Mouse (Mus musculus): ENCODE measurements around the gene Tcp10c. TPM values are rescaled to one million over a fixed set of nuclear protein-coding genes. Genes with fewer than 3 reads are reported as not detected.
"Not testable (repeated sequence)": the region's sequence is repeated elsewhere in the genome, so short reads cannot be mapped to it uniquely, and the experiment has no call there.

The Tcp10c gene
- polyA plus RNA-seq, 1 experiment from 2014 or later: not detected

DNA sequence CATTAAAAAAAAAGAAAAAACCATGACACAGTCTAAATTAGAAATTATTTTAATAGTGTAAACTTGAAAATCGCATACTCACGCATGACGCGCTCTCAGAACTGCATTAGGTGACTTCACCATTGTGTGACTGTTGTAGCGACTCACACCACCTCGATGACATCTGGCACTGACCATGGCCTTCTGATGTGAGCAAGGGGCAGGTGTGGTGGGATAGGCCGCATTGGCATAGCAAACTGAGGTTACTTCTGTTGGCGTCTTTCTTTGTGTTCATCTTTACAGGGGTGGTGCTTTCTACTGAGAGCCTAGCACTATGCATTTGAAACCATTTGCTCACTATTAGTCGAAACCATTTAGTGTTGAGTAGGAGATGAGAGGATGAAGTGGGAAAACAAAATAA is 12.8 kb downstream of the Tcp10c start:
- H3K36me3 ChIP-seq (ENCODE audit: insufficient read depth, low read length); H3K4me1 ChIP-seq (replicated peaks; ENCODE audit: insufficient read depth, low read length); H3K4me2 ChIP-seq (ENCODE audit: low read length); DNase-seq (ENCODE audit: low spot score); H3K9me3 ChIP-seq (replicated peaks; ENCODE audit: low read length); H3K27me3 ChIP-seq (ENCODE audit: insufficient read depth, low read length); H3K4me3 ChIP-seq (replicated peaks; ENCODE audit: low read depth, low read length); ATAC-seq (replicated peaks; ENCODE audit: low FRiP score, low read depth); H3K27ac ChIP-seq; H3K9ac ChIP-seq (ENCODE audit: low read depth, low read length): not testable (repeated sequence)
- WGBS: 95% methylated on average over 9 of the region's 9 CpGs

DNA sequence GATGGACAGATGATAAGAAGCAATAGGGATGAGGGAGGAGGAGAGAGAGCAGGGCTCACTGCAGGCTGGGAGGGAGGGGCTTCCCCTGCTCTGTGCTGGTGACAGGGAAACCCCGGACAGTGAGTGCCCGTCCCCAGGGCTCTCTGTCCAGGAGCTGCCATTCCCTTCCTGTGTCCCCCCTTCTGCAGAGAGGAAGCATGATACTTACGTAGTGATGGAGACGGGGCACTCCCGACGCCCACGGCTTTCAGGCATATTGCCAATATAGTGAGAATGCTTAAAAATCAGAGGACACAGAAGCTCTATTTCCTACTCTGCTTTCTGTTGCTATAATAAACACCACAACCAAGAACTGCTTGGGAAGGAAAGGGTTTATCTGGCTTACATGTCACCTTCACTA is 14.3 kb downstream of the Tcp10c start:
- H3K27me3 ChIP-seq (ENCODE audit: insufficient read depth, low read length); H3K4me2 ChIP-seq (ENCODE audit: low read length); H3K36me3 ChIP-seq (ENCODE audit: insufficient read depth, low read length); ATAC-seq (replicated peaks; ENCODE audit: low FRiP score, low read depth); H3K4me1 ChIP-seq (replicated peaks; ENCODE audit: insufficient read depth, low read length); H3K4me3 ChIP-seq (replicated peaks; ENCODE audit: low read depth, low read length); H3K9ac ChIP-seq (ENCODE audit: low read depth, low read length); H3K27ac ChIP-seq; DNase-seq (ENCODE audit: low spot score); H3K9me3 ChIP-seq (replicated peaks; ENCODE audit: low read length): not testable (repeated sequence)
- 83% methylated on average over 7 of the region's 7 CpGs for WGBS

DNA sequence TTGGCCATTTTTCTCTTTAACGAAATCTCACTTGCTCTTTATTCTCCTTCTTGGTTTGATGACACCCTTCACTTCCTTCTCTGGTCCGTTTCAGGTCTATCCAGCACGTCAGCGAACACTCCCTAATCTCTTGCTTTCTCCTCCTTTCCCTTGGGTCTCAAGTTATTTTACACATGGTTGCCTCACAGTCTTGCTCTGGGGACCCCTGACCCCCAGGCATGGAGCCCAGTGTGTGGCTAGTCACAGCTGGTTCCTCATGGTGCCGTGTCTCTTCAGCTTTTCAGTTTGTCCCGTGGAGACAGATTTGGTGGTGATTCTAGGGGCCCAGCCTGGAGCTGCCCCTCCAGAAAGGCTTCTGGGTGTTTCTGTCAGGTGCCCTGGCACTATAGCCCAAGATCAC is 16.4 kb downstream of the Tcp10c start:
- not testable (repeated sequence) for H3K27me3 ChIP-seq (ENCODE audit: insufficient read depth, low read length); H3K27ac ChIP-seq; H3K4me3 ChIP-seq (replicated peaks; ENCODE audit: low read depth, low read length); DNase-seq (ENCODE audit: low spot score); ATAC-seq (replicated peaks; ENCODE audit: low FRiP score, low read depth); H3K9me3 ChIP-seq (replicated peaks; ENCODE audit: low read length); H3K36me3 ChIP-seq (ENCODE audit: insufficient read depth, low read length); H3K4me2 ChIP-seq (ENCODE audit: low read length); H3K4me1 ChIP-seq (replicated peaks; ENCODE audit: insufficient read depth, low read length); H3K9ac ChIP-seq (ENCODE audit: low read depth, low read length)
- WGBS: 65% methylated on average over 5 of the region's 6 CpGs

DNA sequence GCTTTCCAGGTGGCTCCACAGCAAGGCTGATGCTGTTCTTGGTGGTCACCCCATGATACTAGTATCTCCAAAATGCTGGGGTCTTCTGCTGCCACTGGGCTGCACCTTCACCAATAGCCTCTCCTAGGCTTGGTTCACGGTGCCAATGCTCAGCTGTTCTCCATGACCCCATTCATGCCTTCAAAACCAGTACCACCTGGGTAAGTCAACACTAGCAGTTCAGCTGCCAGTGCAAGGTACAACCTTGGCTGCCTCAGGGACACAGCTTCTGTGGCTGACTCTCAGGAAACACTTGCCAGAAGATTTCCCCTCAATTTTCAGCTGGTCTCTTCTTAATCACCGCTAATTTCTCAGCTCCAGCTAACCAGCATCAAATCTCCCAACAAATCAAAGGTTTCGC is 24.0 kb downstream of the Tcp10c start:
- not testable (repeated sequence) for H3K36me3 ChIP-seq (ENCODE audit: insufficient read depth, low read length); H3K9ac ChIP-seq (ENCODE audit: low read depth, low read length); DNase-seq (ENCODE audit: low spot score); H3K4me1 ChIP-seq (replicated peaks; ENCODE audit: insufficient read depth, low read length); H3K27ac ChIP-seq; H3K27me3 ChIP-seq (ENCODE audit: insufficient read depth, low read length); ATAC-seq (replicated peaks; ENCODE audit: low FRiP score, low read depth); H3K4me2 ChIP-seq (ENCODE audit: low read length); H3K9me3 ChIP-seq (replicated peaks; ENCODE audit: low read length); H3K4me3 ChIP-seq (replicated peaks; ENCODE audit: low read depth, low read length)
- WGBS: 90% methylated on average over 3 of the region's 3 CpGs

DNA sequence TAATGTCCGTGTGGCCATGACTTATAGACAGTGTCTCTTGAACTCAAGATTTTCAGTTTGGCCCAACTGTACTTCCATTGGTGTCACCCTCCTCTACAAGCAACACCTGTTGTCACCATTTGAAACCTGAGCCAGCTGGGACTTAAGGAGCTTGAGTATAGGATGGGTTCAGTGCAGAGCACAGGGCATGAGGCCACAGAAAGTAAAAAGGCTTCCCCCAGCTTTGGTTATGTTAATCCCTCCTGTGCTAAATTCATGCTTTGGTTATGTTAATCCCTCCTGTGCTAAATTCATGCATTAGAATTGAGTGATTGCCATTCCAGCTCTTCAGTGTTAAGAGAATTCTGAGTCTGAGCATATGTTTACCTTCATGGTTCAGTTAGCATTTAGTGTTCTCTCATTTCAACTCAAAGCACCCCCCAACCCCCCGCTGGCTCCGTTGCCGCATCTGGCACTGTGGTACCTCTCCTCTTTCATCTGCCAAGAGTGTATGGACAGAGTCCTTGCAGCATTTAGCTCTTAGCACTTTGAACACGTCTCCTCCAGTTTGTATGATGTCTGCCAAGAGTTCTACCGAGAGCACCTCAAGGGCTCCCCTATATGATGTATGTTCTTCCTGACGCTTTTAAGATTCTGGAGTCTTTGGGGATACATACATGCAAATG is 25.7 kb downstream of the Tcp10c start:
- H3K9ac ChIP-seq (ENCODE audit: low read depth, low read length); H3K9me3 ChIP-seq (replicated peaks; ENCODE audit: low read length); H3K27me3 ChIP-seq (ENCODE audit: insufficient read depth, low read length); H3K36me3 ChIP-seq (ENCODE audit: insufficient read depth, low read length); H3K27ac ChIP-seq; H3K4me3 ChIP-seq (replicated peaks; ENCODE audit: low read depth, low read length); H3K4me1 ChIP-seq (replicated peaks; ENCODE audit: insufficient read depth, low read length); DNase-seq (ENCODE audit: low spot score); H3K4me2 ChIP-seq (ENCODE audit: low read length): not testable (repeated sequence)
- 0 out of 2 replicates have a peak, but pooled peaks have one; percentile 11 for ATAC-seq (replicated peaks; ENCODE audit: low FRiP score, low read depth)
- WGBS: 83% methylated on average over 4 of the region's 7 CpGs

DNA sequence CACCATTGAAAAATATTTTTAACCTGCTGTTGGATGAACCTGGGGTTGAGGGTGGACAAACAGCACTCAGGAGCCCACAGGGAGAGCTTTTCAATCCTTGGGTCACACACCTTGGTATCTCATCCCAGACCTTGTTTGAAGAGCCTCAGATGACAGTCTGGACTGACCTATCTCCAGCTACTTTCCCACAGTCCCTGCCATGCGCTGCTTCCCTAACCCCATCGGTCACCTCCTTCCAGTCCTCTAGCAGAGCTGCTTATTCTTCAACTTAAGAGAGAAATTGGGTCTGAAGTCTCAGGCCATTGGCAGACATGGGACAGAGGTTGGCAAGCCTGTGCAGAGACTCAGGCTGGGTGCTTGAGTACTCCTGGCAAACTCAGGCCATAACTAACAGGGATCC is 26.9 kb downstream of the Tcp10c start:
- WGBS: 90% methylated on average over 2 of the region's 2 CpGs
- DNase-seq (ENCODE audit: low spot score); H3K4me1 ChIP-seq (replicated peaks; ENCODE audit: insufficient read depth, low read length); ATAC-seq (replicated peaks; ENCODE audit: low FRiP score, low read depth); H3K9me3 ChIP-seq (replicated peaks; ENCODE audit: low read length); H3K27me3 ChIP-seq (ENCODE audit: insufficient read depth, low read length); H3K9ac ChIP-seq (ENCODE audit: low read depth, low read length); H3K36me3 ChIP-seq (ENCODE audit: insufficient read depth, low read length); H3K4me2 ChIP-seq (ENCODE audit: low read length); H3K4me3 ChIP-seq (replicated peaks; ENCODE audit: low read depth, low read length); H3K27ac ChIP-seq: not testable (repeated sequence)

DNA sequence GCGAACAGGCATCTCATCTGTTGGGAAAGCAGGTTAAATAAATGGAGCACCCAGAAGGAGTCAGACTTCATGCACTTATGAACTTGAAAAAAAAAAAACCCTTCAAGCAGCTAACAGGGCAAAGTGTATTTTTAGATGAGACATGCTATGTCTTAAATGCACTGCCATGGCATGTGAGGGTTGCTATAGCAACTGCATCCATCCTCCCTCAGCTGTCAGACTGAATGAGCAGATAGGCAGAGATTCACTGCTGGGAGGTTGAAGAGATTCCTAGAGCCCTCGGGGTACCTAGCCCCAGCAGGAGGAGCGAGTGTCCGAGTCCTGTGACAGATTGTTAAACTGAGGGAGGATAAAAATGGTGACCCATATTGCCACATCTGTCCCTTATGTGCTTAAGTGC is 36.6 kb downstream of the Tcp10c start:
- H3K4me1 ChIP-seq (replicated peaks; ENCODE audit: insufficient read depth, low read length); DNase-seq (ENCODE audit: low spot score); H3K9me3 ChIP-seq (replicated peaks; ENCODE audit: low read length); H3K27ac ChIP-seq; H3K9ac ChIP-seq (ENCODE audit: low read depth, low read length); H3K27me3 ChIP-seq (ENCODE audit: insufficient read depth, low read length); H3K4me3 ChIP-seq (replicated peaks; ENCODE audit: low read depth, low read length); H3K4me2 ChIP-seq (ENCODE audit: low read length); ATAC-seq (replicated peaks; ENCODE audit: low FRiP score, low read depth); H3K36me3 ChIP-seq (ENCODE audit: insufficient read depth, low read length): not testable (repeated sequence)
- WGBS: no CpG with 5 or more reads among the region's 4 CpGs

DNA sequence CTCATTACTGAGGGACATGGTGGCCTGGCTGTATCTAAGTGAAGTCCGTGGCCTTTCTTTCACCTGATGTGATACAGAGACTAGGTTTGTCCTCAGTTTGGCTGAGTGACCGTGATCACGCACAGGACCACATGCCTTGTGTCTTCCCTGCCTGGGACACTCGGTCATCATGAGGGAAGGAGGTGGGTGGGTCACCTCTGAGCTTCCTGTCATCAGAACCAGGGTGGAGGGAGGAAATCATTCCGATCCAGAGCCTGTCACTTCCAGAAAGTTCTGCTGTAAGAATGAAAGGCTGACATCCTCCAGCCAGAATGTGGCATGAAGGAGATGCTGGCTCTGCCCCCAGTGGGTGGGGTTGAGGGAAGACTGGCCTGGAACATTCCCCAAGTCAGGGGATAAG is 45.6 kb downstream of the Tcp10c start:
- 90% methylated on average over 4 of the region's 5 CpGs for WGBS
- not testable (repeated sequence) for H3K27ac ChIP-seq; H3K4me3 ChIP-seq (replicated peaks; ENCODE audit: low read depth, low read length); H3K36me3 ChIP-seq (ENCODE audit: insufficient read depth, low read length); H3K9me3 ChIP-seq (replicated peaks; ENCODE audit: low read length); H3K27me3 ChIP-seq (ENCODE audit: insufficient read depth, low read length); DNase-seq (ENCODE audit: low spot score); H3K4me1 ChIP-seq (replicated peaks; ENCODE audit: insufficient read depth, low read length); ATAC-seq (replicated peaks; ENCODE audit: low FRiP score, low read depth); H3K4me2 ChIP-seq (ENCODE audit: low read length); H3K9ac ChIP-seq (ENCODE audit: low read depth, low read length)

DNA sequence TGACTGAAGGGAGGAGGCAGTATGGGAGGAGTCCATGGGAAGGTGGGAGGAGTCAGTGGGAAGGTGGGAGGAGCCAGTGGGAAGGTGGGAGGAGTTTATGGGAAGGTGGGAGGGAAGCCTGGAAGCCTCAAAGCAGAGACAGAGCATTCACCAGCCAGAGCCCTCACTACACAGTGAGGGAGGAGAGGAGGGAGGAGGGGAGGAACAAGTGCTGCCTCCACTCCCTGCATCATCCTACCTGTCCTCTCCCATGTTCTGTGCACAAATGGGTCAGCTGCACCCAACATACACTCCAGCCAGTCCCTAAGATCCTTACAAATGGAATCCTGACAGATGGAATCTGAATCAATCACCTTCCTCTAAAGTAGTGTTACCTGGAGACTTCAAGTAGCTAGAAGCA is 47.7 kb downstream of the Tcp10c start:
- H3K4me2 ChIP-seq (ENCODE audit: low read length); H3K4me3 ChIP-seq (replicated peaks; ENCODE audit: low read depth, low read length); H3K36me3 ChIP-seq (ENCODE audit: insufficient read depth, low read length); H3K4me1 ChIP-seq (replicated peaks; ENCODE audit: insufficient read depth, low read length); ATAC-seq (replicated peaks; ENCODE audit: low FRiP score, low read depth); H3K27ac ChIP-seq; H3K9ac ChIP-seq (ENCODE audit: low read depth, low read length); DNase-seq (ENCODE audit: low spot score); H3K9me3 ChIP-seq (replicated peaks; ENCODE audit: low read length); H3K27me3 ChIP-seq (ENCODE audit: insufficient read depth, low read length): not testable (repeated sequence)
